Mouse (Mus musculus) testis, adult 2 months (tissue): Measurements from ENCODE around the gene Zfp646.

Experiments used
- CTCF ChIP-seq: fragments of 200-500 bp; IDR thresholded peaks from 2 replicates; pipeline ENCODE4 v1.5.1; 2012; ENCODE audit warnings: low read depth, mild to moderate bottlenecking, inconsistent platforms, low read length, moderate library complexity; ENCODE audit not compliant: control insufficient read depth, insufficient read depth, insufficient replicate concordance
- POLR2A ChIP-seq: fragments of 200-500 bp; IDR thresholded peaks from 2 replicates; pipeline ENCODE4 v1.6.1; 2012; ENCODE audit warnings: low read depth, mild to moderate bottlenecking, inconsistent platforms, low read length, moderate library complexity; ENCODE audit not compliant: control insufficient read depth

DNA sequence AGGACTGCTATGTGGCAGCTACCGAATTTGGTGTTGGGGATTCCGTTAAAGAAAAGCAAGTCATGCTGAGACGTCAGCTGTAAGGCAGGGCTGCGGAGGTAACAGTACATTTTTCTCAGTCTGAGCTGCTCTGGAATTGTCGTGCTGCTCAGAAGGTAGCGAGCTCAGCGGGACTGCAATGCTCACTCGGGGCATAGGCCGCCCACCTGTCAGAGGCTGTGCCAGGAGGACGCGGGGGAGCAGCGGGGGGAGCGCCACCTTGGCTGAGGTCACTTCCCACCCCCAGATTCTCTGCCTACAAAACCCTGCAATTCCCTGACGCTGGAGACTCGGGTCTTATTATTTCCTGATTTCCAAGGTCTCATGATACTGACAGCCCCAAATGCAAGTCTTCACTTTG is 35.1 kb upstream of the Zfp646 start:
- TF ChIP-seq POLR2A, result no peak
- TF ChIP-seq CTCF, result no peak
